Mouse (Mus musculus) urinary bladder, postnatal 0 days (tissue): ENCODE results near the gene Farsa. TPM values are rescaled to one million over a fixed set of nuclear protein-coding genes. Genes with fewer than 3 reads are reported as not detected.

Experiments
- microRNA-seq: library from miRNA; unstranded; fragments of <30 nt; microRNA quantifications from one replicate; pipeline ENCODE4, GENCODE M21; 2016
- polyA plus RNA-seq: library from polyadenylated mRNA; unstranded; fragments of >200 nt; fragmentation: Nextera tagmentation; extraction: Ambion mirVana; gene quantifications from 2 replicates; pipeline ENCODE4 v1.2.1, GENCODE M21; 2015

The Farsa gene
- 41.1 and 45.6 TPM in 2 replicates for polyA plus RNA-seq

DNA sequence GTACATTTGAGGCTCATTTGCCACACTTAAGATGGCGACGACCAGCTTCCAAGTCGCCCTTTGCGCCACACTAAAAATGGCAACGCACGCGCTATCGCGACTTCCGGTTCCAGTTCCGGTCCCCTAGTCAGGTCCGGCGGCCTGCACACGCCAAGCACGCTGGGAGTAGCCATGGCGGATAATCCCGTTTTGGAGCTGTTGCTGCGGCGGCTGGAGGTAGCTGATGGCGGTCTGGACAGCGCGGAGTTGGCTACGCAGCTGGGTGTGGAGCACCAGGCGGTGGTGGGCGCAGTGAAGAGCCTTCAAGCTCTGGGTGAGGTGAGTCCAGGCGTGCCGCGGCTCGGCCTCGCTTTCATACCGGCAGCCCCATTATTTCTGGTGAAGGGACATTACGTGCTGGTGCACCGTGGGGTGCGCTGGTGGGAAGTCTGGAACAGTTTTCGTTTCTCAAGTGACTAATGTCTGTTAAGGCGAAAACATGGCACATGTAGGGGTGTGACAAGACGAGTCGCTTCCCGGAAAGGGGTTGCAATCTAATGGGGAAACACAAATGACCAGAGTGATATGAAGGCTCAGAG lies at the start of gene Farsa:
Farsa (plus strand) TSS at position 126 of the 578 bp plus-strand sequence.

DNA sequence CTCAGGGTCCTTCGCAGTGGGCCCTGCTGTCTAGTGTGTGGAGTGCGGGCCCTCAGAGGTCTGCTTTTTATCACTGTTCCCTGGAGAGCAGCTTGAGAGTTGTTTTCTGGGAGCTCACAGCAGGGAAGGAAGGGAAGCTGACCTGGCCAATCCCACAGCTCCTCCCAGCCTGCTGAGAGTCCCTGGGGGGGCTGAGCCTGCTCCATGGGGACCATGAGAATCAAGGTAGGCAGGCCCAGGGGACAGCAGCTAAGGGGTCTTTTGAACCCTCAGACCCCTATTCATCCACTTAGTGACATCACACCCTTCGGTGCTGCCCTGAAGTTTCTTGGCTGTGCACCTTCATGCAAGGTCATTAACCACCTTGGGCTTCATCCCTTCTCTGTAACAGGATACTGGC lies 34.1 kb upstream of the Farsa start, which contains the start of gene Dand5:
Dand5 (minus strand) TSS at position 101 of the 400 bp plus-strand sequence.

DNA sequence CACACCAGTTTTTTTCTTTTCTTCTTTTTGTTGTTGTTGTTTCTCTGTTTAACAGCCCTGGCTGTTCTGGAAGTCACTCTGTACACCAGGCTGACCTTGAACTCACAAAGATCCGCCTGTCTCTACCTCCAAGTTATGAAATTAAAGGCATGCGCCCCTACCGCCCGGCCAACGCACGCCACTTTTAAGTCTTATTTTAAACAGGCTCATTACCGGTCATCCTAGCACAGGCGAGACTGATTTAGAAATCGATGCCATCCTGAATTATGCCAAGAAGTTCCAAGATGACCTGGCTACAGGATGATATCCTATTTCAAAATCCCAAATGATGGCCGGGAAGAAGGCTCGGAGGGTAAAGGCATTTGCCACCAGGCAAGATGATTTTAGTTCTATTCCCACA lies 25.3 kb upstream of the Farsa start, which contains the start of gene Gadd45gip1:
Gadd45gip1 (plus strand) TSS at position 33 of the 400 bp plus-strand sequence.

DNA sequence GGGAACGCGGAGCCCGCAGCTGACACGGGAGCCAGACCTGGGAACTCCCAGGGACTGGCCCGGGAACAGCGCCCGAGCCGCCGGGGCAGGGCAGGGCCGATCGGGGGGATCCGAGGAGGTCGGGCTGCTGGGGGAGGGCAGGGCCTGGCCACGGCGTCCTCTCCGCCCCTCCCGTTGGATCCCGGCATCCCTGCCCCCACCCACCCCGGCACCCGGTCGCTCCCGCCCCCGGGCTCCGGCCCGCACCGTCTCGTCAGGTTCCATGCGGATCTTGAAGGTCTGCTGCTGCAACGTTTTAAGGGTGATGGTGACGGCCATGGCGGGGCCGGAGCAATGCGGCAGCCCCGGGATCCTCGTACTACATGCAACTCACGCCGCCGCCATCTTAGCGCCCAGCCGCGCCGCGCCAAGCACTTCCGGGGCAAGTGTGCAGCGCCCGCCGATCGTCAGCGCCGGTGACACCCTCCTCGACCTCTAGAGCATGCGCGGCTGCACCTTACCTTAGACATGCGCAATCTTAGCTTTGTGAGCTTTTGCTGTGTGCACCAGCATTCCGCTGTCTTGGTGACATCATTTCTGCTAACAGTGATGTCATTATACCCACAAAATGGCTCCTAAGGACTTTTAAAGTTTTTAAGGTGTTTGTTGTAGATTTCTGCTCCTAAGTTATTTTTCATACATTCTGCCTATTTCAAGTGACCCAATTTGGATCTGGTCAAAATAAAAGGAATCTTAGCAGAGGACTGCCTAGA lies 16.4 kb upstream of the Farsa start, which contains the start of gene Rad23a:
Rad23a (minus strand) TSS at position 418 of the 752 bp plus-strand sequence.

DNA sequence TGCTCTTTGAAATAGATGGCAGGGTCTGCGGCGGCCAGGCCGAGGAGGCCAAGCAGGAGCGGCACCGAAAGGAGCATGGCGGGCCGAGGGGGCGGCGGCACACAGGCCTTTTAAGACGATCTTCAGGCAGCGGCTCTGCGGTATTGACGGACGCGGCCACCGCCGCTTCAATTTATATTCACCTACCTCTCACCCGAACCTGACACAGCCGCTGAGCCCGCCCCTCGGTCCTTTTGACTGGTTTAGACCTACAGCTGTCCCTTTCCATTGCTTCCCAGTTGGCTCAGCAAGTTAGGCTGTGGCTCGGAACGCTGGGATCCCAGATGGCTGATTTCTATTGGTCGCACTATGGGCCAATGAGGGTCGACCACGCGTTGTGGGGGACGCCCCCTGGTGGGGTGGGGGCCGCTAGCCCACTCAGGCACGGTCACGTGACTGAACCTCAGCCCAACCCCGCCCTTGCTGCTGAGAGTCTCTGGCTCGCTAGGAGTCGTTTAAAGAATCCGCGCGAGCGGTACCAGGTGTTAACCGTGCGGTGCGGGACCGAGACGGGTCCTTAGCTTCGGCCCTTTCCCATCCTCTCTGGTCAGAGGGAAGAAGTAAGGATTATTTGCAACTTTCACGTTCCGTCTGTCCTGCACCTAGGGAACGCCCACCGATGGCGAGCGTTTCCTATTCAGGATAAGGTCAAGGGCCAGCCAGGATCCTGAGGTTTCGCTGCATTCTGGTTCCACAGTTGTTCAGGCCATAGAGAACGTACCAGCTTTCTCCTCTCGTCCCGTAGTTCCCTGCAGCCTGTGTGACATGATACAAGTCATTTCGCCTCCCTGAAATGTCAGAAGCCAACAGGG lies 9.8 kb upstream of the Farsa start, which contains the start of gene Calr:
Calr (minus strand) TSS at position 213 of the 851 bp plus-strand sequence.

DNA sequence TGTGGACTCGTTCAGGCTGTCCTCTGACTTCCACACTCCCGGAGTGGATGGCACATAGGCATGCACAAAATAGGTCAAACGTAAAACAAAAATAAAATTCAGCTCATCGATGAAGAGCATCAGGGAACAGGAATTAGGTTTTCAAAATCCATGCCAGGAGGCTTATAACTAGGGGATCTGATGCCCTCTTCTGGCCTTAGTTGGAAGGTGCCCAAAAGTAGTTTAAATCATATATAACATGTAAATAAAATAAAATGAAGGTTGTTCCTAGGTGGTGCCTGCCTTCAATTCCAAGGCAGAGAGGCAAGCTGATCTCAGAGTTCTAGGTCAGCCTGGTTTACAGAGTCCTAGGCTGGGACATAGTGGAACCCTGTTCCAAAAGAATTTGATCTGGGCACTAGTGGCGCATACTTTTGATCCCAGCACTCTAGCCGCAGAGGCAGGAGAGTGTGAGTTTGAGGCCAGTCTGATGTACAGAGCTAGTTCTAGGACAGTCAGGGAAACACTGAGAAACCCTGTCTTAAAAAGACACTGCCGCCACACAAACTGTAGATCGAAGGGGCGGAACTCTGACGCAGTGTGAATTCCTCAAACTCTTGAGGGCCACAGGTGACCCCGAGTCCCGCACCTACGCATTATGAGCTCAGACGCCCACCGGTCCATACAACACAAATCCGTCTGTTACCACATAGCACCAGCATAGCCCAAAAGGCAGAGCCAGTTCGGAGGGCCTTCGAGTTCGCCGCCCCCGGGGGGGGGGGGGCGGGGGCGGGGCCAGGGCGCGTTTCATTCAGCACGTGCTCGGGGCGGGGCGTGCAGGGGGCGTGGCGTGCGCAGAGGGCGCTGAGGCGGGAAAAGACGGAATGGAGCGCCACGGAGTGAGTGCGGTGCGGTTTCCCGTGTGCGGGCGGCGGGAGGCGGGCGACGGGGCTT lies 14.9 kb downstream of the Farsa start, which contains the start of gene Syce2:
Syce2 (plus strand) TSS at position 736 of the 933 bp plus-strand sequence.

DNA sequence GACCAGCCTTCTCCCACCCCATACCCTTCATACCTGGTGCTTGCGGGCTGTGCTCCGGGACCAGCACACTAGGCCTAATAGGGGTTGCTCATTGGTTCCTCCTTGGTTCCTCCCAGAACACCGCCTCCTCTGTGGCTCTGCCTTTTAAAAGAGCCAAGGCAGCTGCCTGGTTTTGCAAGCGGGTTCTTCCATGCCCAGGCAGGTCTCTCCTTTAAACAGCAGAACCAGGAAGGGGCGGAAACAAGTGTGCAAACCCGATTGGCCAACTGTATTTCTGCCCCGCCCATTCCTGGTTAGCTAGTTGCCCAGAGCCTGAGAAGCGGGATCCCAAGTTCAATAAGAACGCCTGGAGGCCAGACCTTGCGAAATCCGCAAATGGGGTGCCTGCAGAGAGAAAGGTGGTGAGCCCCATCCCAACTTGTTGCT lies 36.9 kb downstream of the Farsa start, which contains the start of gene Gcdh:
Gcdh (minus strand) TSS at position 213 of the 426 bp plus-strand sequence.

DNA sequence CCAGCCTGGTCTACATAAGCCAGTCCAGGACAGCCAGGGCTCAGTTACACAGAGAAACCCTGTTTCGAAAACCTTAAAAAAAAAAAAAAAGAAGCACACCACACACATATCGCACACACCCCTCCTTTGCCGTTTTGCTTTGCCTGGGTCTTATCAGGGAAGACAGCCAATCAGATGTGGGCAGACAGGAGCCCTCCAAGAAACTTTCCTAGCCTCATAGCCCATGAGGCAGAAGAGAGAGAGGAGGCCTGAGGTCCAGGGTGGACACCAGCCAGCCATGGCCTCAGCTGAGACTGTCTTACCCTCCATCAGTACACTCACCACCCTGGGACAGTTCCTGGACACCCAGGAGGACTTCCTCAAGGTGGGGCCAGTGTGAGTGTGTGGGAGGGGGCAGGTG lies 45.0 kb downstream of the Farsa start, which contains the start of gene Klf1:
Klf1 (plus strand) TSS at position 177 of the 400 bp plus-strand sequence.

DNA sequence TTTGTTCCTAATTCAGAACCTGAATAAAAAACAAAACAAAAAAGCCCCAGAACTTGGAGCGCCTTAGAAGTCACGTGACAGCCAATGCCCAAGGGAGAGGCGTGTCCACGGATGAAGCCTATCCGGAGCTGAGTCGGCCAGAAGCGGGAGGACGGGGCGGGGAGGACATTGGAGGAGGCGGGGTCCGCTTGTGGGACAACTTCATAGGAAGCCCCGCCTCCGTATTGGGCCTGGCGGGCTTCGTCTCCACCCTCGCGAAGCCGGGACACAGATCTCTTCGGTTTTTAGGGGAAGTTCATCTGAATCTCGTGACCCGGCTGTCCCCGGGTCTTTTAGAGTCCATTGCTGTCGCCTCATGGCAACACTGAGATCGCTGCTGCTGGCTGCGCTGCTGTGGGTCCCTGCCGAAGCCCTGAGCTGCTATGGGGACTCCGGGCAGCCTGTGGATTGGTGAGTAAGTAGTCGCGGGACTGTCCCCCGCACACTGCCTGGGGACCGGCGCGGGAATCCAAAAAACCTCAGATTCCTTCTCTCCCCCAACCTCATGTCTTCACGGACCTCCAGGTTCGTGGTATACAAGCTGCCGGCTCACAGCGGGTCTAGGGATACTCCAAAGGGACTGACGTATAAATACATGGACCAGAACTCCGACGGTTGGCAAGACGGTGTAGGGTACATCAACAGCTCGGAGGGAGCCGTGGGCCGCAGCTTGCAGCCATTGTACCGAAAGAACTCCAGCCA lies 51.8 kb downstream of the Farsa start, which contains the start of gene Dnase2a:
Dnase2a (plus strand) TSS at position 140 of the 741 bp plus-strand sequence.

Small RNAs within 50 kb of the gene (microRNA-seq; reads per million reads assigned to microRNA genes)
- gene Mir7069: not detected

Other genes with a start within 250 kb of the Farsa start
- gene Ier2, start 194.1 kb upstream of the Farsa start, polyA plus RNA-seq: 47.9 and 53.9 TPM in 2 replicates
- gene Trmt1, start 170.7 kb upstream of the Farsa start, polyA plus RNA-seq: 29.5 and 32.3 TPM in 2 replicates
- 9.3 and 10.3 TPM in 2 replicates for gene Nacc1, start 169.1 kb upstream of the Farsa start, polyA plus RNA-seq
- gene Lyl1, start 155.5 kb upstream of the Farsa start, polyA plus RNA-seq: 4.1 and 5.5 TPM in 2 replicates
- gene G430095P16Rik, start 134.0 kb upstream of the Farsa start, polyA plus RNA-seq: 2.8 and 3.3 TPM in 2 replicates
- 33.7 and 35.4 TPM in 2 replicates for gene Nfix, start 56.6 kb upstream of the Farsa start, polyA plus RNA-seq
- gene Dand5, start 34.2 kb upstream of the Farsa start, polyA plus RNA-seq: 1.9 and 3.5 TPM in 2 replicates
- 28.0 and 29.7 TPM in 2 replicates for gene Gadd45gip1, start 25.5 kb upstream of the Farsa start, polyA plus RNA-seq
- 83.9 and 85.7 TPM in 2 replicates for gene Rad23a, start 16.3 kb upstream of the Farsa start, polyA plus RNA-seq
- 351 and 422 TPM in 2 replicates for gene Calr, start 10.1 kb upstream of the Farsa start, polyA plus RNA-seq
- 15.2 and 20.5 TPM in 2 replicates for gene Syce2, start 15.1 kb downstream of the Farsa start, polyA plus RNA-seq
- 14.2 and 14.6 TPM in 2 replicates for gene Gcdh, start 36.9 kb downstream of the Farsa start, polyA plus RNA-seq
- 0.18 and 0.27 TPM in 2 replicates for gene Klf1, start 44.9 kb downstream of the Farsa start, polyA plus RNA-seq
- gene Dnase2a, start 51.6 kb downstream of the Farsa start, polyA plus RNA-seq: 12.4 and 16.0 TPM in 2 replicates
- gene Mast1, start 80.4 kb downstream of the Farsa start, polyA plus RNA-seq: 0.29 and 0.31 TPM in 2 replicates
- 0.13 TPM in 1 of 2 replicates, not detected in the other for gene Rtbdn, start 90.0 kb downstream of the Farsa start, polyA plus RNA-seq
- gene Gm49661, start 112.4 kb downstream of the Farsa start, polyA plus RNA-seq: 0.68 TPM in 1 of 2 replicates, not detected in the other
- 273 and 312 TPM in 2 replicates for gene Prdx2, start 112.6 kb downstream of the Farsa start, polyA plus RNA-seq
- 64.5 and 71.3 TPM in 2 replicates for gene Rnaseh2a, start 112.8 kb downstream of the Farsa start, polyA plus RNA-seq
- 87.6 and 102 TPM in 2 replicates for gene Junb, start 121.7 kb downstream of the Farsa start, polyA plus RNA-seq
- 20.5 and 20.7 TPM in 2 replicates for gene Hook2, start 133.6 kb downstream of the Farsa start, polyA plus RNA-seq
- gene Best2, start 157.5 kb downstream of the Farsa start, polyA plus RNA-seq: not detected in 2 replicates
- gene Asna1, start 168.3 kb downstream of the Farsa start, polyA plus RNA-seq: 65.8 and 66.1 TPM in 2 replicates
- 79.0 and 83.5 TPM in 2 replicates for gene Trir, start 169.8 kb downstream of the Farsa start, polyA plus RNA-seq
- 23.5 and 26.1 TPM in 2 replicates for gene Tnpo2, start 179.9 kb downstream of the Farsa start, polyA plus RNA-seq
- gene Fbxw9, start 203.1 kb downstream of the Farsa start, polyA plus RNA-seq: 32.7 and 34.1 TPM in 2 replicates
- gene Gm5741, start 211.0 kb downstream of the Farsa start, polyA plus RNA-seq: not detected in 2 replicates
- 35.2 and 40.8 TPM in 2 replicates for gene Dhps, start 214.8 kb downstream of the Farsa start, polyA plus RNA-seq
- 111 and 116 TPM in 2 replicates for gene Wdr83os, start 223.8 kb downstream of the Farsa start, polyA plus RNA-seq
- gene Wdr83, start 224.3 kb downstream of the Farsa start, polyA plus RNA-seq: 22.6 and 23.3 TPM in 2 replicates
- gene Man2b1, start 226.3 kb downstream of the Farsa start, polyA plus RNA-seq: 31.1 and 48.4 TPM in 2 replicates